Mouse (Mus musculus): Measurements from ENCODE around the gene Flt4.

Gene Flt4

DNA sequence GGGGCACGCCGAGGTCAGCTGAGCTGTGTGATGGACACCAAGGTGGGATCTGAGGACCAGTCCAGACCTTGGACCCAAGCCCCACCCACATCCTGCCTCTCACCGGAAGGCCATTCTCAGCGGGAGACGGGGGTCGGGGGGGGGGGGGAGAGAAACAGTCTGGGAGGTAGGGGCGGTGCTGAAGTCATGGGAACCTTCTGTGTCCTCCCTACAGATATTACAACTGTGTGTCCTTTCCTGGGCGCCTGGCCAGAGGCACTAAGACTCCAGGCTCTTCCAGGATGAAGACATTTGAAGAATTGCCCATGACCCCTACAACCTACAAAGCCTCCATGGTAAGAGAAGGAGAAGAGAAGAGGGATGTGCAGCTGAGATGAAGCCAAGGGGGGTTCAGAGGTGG, 36.6 kb downstream of the Flt4 start:
- DNase-seq (ENCODE audit: low spot score), result no peak

GRCm38 (mm10) chr11:49650113-49650993, 41.3 kb downstream of the Flt4 start:
- peak; percentile 76 for DNase-seq (ENCODE audit: low spot score)

GRCm38 (mm10) chr11:49650994-49651761, 42.1 kb downstream of the Flt4 start:
- peak; percentile 66 for DNase-seq (ENCODE audit: low spot score)

- DNase-seq (ENCODE audit: low spot score), result no peak
Observed at GRCm38 (mm10) chr11:49651762-49652322, 42.8 kb downstream of the Flt4 start.

DNA sequence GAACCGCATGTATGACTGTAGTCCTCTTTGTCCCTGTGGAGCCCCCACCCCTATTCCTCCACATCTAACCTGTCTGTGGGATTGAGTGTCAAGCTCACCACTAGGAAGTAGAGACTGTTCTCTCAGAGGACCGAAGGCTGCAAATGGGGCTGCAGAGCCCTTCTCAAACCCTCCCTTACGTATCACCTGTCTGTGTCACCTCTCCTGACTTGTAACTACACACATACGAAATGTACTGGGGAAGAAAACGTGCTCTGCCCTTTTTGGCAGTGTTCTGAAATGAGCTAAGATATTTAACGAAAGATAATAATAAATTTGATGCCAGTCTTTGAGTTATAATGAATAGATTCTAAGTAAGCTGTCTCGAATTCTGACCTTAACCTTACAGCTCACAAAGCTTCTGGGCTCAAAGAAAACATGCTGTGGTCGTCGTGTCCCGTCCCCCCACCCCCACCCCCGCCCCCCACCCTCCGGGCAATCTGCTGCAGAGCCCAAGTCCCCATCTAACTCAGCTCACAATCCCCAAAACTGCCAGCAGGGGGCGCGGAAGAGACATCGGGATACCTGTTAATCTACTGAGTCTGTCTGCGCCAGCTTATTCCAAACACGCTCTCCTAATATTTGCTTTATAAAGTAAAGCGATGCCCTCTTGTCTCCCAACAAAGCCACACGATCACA, 43.5 kb downstream of the Flt4 start:
- DNase-seq (ENCODE audit: low spot score), result peak; percentile 89

GRCm38 (mm10) chr11:49653079-49653408, 44.0 kb downstream of the Flt4 start:
- DNase-seq (ENCODE audit: low spot score), result no peak

GRCm38 (mm10) chr11:49654651-49655050, 45.6 kb downstream of the Flt4 start:
- no peak for DNase-seq (ENCODE audit: low spot score)

GRCm38 (mm10) chr11:49655501-49655900, 46.4 kb downstream of the Flt4 start:
- no peak for DNase-seq (ENCODE audit: low spot score)

GRCm38 (mm10) chr11:49658065-49658464, 49.0 kb downstream of the Flt4 start:
- no peak for DNase-seq (ENCODE audit: low spot score)

DNA sequence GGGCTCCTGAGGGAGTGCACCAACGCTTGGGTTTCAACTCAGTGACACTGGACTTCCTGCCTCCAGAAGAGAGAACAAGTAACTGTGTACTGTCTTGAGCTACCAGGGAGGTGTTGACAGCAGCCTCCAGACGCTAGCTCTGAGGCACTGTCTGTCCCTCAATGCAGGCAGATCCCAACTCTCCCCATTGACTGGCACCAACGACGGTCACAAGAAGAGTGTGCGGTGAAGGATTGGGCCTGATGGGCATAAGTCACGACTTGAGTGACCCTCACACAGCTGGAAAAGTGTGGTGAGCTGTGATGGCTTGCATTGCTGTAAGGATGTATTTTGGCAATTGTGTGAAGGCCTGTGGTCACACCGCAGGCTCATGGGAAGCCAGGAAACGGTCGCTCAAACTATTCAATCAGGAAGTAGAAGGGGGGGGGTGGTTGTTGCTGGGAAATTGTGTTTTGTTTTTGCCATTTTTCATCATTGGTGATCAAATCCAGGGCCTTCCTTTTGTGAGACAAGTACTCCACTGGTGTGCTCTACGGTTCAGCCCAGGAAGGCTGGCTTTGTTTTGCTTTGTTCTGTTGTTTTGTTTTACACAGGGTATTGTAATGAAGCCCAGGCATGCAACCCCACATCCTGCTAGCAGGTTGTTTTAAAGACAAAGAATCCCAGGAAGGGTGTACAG, 49.9 kb downstream of the Flt4 start:
- DNase-seq (ENCODE audit: low spot score), result no peak

GRCm38 (mm10) chr11:49659470-49659799, 50.4 kb downstream of the Flt4 start:
- no peak for DNase-seq (ENCODE audit: low spot score)

DNA sequence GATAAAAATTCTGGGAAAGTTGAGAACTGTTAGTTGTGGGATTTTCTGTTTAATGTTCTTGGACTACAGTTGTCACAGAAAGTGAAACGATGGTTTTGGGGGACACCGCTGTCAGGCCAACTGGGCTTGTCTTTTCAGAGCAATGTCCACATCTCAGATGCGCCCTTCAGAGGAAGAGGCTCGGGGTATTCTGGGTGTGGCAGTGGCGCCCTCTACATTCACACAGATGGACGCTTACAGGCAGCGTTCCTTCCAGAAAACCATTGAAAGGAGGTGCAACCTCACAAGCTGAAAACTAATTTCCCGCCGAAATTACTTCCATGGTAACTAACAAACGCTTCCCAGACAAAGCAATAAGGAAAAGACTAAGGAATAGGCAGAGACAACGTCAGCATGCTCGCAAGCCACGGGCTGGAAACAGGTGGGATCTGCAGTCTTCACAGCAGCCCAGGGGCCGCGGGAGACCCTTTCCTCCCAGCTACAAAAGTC, 53.3 kb downstream of the Flt4 start:
- no peak for DNase-seq (ENCODE audit: low spot score)

DNA sequence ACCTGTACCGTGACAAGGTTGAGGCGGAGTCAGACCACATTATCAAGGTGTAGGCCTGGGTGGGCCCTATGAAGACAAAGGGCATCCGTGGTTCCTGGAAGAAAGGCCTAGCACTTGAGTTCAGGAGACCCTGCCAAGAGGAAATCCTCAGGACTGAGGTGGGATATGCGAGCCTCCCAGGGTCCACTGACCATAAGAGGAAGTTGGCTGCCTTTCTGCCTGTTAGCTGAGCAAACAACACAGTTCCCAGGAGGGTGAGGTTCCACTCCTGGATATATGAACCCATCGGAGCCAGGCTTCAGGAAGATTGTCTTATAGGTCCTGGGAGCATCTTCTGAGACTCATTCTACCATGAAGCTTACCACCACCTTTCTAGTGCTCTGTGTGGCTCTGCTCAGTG, 54.2 kb downstream of the Flt4 start, which contains the start of gene Scgb3a1:
Gene Scgb3a1 (plus strand): TSS at position 301 of the 400 bp plus-strand sequence.
- DNase-seq (ENCODE audit: low spot score), result no peak

DNA sequence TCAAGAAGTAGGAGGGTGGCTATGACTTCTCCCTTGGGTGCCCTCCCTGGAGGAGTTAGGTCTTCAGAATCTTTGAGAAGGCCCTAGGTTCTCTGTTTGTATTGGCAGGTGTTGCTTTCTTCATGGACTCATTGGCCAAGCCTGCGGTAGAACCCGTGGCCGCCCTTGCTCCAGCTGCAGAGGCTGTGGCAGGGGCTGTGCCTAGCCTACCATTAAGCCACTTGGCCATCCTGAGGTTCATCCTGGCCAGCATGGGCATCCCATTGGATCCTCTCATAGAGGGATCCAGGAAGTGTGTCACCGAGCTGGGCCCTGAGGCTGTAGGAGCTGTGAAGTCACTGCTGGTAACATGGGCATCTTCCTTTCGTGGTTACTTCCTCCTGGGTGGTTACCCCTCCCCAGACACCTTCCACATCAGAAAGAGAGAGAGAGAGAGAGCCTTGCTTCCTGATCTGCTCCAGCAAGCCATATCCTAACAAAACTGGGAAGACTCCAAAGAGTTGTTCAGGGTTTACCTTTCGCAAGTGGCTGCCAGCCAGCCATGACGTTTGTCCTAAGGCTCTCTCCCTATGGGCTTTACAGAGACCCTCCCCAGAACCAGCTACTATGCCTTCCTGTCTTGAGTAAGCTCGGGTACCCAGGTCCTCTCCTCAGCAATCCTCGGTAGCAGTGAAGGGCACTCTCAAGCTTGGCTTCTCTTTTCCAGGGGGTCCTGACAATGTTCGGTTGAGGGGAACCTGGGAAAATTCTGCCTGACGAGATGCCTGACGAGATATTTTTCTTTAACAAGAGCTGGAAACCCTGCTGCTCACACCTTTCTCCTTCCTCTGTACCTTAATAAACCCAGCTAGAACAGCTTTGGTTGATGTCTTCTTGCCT, 55.4 kb downstream of the Flt4 start:
- DNase-seq (ENCODE audit: low spot score), result no peak

DNA sequence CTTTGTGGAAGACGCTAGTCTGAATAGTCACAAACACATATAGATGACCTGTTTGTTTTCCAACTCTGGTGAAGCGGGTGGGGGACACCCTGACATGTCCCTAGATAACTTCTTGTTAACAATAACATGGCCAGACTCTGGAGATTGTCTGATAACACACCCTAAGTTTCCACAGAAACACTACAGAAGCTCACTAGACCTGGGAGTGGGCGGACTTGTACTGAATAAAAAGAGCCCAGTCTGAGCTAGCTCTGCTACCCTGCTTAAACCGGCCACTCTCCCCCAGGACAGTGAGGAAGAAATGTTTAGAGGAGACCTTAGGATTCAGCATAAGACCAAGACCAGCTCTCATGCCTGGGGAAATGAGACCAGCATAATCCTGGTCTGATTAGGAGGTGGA, 56.4 kb downstream of the Flt4 start:
- DNase-seq (ENCODE audit: low spot score), result no peak

- DNase-seq (ENCODE audit: low spot score), result no peak
Observed at GRCm38 (mm10) chr11:49673433-49673832, 64.4 kb downstream of the Flt4 start.

- no peak for DNase-seq (ENCODE audit: low spot score)
Observed at GRCm38 (mm10) chr11:49684237-49684973, 75.3 kb downstream of the Flt4 start.

- DNase-seq (ENCODE audit: low spot score), result no peak
Observed at GRCm38 (mm10) chr11:49695013-49695412, 86.0 kb downstream of the Flt4 start.

- DNase-seq (ENCODE audit: low spot score), result no peak
Observed at GRCm38 (mm10) chr11:49695695-49696094, 86.6 kb downstream of the Flt4 start.

GRCm38 (mm10) chr11:49696472-49696871, 87.4 kb downstream of the Flt4 start:
- DNase-seq (ENCODE audit: low spot score), result no peak

Data from c-Kit-positive CD71-positive TER-119-positive erythroid progenitor cells, embryonic 14.5 days (primary cell).